Mouse (Mus musculus) midbrain, embryonic 12.5 days (tissue): ENCODE results near the gene Gh. TPM values are rescaled to one million over a fixed set of nuclear protein-coding genes. Genes with fewer than 3 reads are reported as not detected.

Source experiments
- polyA plus RNA-seq: library from polyadenylated mRNA; unstranded; fragments of >200 nt; fragmentation: Nextera tagmentation; extraction: Ambion mirVana; gene quantifications from 2 replicates; pipeline ENCODE4 v1.2.1, GENCODE M21; 2016

The Gh gene
- polyA plus RNA-seq, 1 experiment from 2014 or later: not detected

Other genes starting within 250 kb of the Gh start
- gene Taco1, start 235.8 kb downstream of the Gh start, polyA plus RNA-seq: 9.8 and 10.4 TPM in 2 replicates
- gene Map3k3, start 217.3 kb downstream of the Gh start, polyA plus RNA-seq: 25.4 and 25.8 TPM in 2 replicates
- gene Gm10840, start 141.0 kb downstream of the Gh start, polyA plus RNA-seq: 0.78 TPM in 1 of 2 replicates, not detected in the other
- 278 and 309 TPM in 2 replicates for gene Limd2, start 141.0 kb downstream of the Gh start, polyA plus RNA-seq
- 33.6 and 40.9 TPM in 2 replicates for gene Strada, start 99.7 kb downstream of the Gh start, polyA plus RNA-seq
- 79.2 and 85.9 TPM in 2 replicates for gene Ccdc47, start 85.5 kb downstream of the Gh start, polyA plus RNA-seq
- 113 and 120 TPM in 2 replicates for gene Ddx42, start 84.9 kb downstream of the Gh start, polyA plus RNA-seq
- 56.5 and 58.0 TPM in 2 replicates for gene Ftsj3, start 45.8 kb downstream of the Gh start, polyA plus RNA-seq
- gene Psmc5, start 45.7 kb downstream of the Gh start, polyA plus RNA-seq: 321 and 324 TPM in 2 replicates
- 23.9 and 24.1 TPM in 2 replicates for gene Smarcd2, start 28.9 kb downstream of the Gh start, polyA plus RNA-seq
- gene Tcam1, start 25.2 kb downstream of the Gh start, polyA plus RNA-seq: 0.17 and 0.24 TPM in 2 replicates
- 0.76 and 1.0 TPM in 2 replicates for gene Cd79b, start 12.9 kb upstream of the Gh start, polyA plus RNA-seq
- not detected in 2 replicates for gene Scn4a, start 51.4 kb upstream of the Gh start, polyA plus RNA-seq
- not detected in 2 replicates for gene Prr29, start 63.6 kb upstream of the Gh start, polyA plus RNA-seq
- 8.7 and 12.5 TPM in 2 replicates for gene Icam2, start 86.2 kb upstream of the Gh start, polyA plus RNA-seq
- 6.6 and 8.0 TPM in 2 replicates for gene Ern1, start 186.0 kb upstream of the Gh start, polyA plus RNA-seq